ENCODE assay signal across 13 mouse cellular contexts in the genomic region with DNA sequence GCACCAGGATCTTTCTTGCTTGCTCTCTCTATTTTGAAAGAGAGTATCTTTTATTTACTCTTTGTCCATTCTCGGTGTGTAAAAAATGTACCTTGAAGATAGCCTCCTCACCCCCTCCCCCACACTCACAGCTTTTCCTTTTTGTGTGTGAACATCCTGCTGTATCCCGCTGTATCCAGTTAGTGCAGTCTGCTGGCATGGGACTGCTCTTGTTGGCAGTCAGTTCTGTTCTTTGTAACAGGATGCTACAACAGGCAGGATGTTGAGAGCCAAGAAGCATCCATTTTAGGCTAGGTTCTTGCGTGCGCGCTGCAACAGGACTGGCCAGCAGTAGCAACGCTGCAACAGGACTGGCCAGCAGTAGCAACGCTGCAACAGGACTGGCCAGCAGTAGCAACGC. TPM values are rescaled to one million over a fixed set of nuclear protein-coding genes. Genes with fewer than 3 reads are reported as not detected.
A peak's percentile ranks its signal among the peaks of the same experiment; 100 is the strongest.
DNase-seq lines count a peak whose midpoint lies in the region; ATAC-seq and TF ChIP-seq lines count a peak whose summit lies in the region.
"Had no signal": no experiment of that assay in that cellular context is flagged by ENCODE, and none has a peak within 500 bp of the region (broad histone marks: within the 10 kb centered on the region; RNA-seq: fewer than 3 reads in every experiment).

No protein-coding gene starts in this region.

- no peak for ATAC-seq in heart, embryonic 11.5 days (replicated peaks; ENCODE audit: insufficient number of reproducible peaks, low FRiP score, low TSS enrichment)
- ATAC-seq in heart, postnatal 0 days (ENCODE audit: insufficient read depth, low read depth), result no peak

- H3K9ac ChIP-seq in heart, embryonic 11.5 days (ENCODE audit: low read depth, low read length), result no peak overlapping the region
- H3K9ac ChIP-seq in heart, postnatal 0 days (replicated peaks; ENCODE audit: low read depth, low read length), result no peak overlapping the region
- H3K9ac ChIP-seq: hindbrain, embryonic 14.5 days had no signal

- peaks cover 5% of the 10 kb centered on the region for H3K4me1 ChIP-seq in heart, embryonic 11.5 days (ENCODE audit: control insufficient read depth, insufficient read depth, low read length)
- H3K4me1 ChIP-seq in heart, postnatal 0 days (ENCODE audit: control insufficient read depth, insufficient read depth), result peaks cover 8% of the 10 kb centered on the region; the same call in 1 of the 2 replicates

- TF ChIP-seq EP300 in heart, postnatal 0 days (IDR thresholded peaks at IDR 0.05; ENCODE audit: low read depth), result no peak

- no peaks in the 10 kb centered on the region for H3K27me3 ChIP-seq in heart, embryonic 11.5 days (ENCODE audit: control insufficient read depth, insufficient read depth, low read length)
- H3K27me3 ChIP-seq in heart, postnatal 0 days (ENCODE audit: control insufficient read depth, insufficient read depth, low read length), result no peaks in the 10 kb centered on the region
- H3K27me3 ChIP-seq: megakaryocyte, embryonic 14.5 days had no signal

- intact Hi-C loops in left cerebral cortex, postnatal 25 days (cut with DNase I), result no loop called here

- no peak overlapping the region for H3K4me3 ChIP-seq in heart, embryonic 11.5 days (ENCODE audit: low read depth, low read length)
- no peak overlapping the region for H3K4me3 ChIP-seq in heart, postnatal 0 days (ENCODE audit: low read depth, low read length)
- H3K4me3 ChIP-seq: megakaryocyte, embryonic 14.5 days had no signal

- no peak overlapping the region for H3K27ac ChIP-seq in heart, embryonic 11.5 days (ENCODE audit: low read depth, low read length)
- 0 out of 2 replicates have a peak overlapping the region, but pooled peaks have one; percentile 38 for H3K27ac ChIP-seq in heart, postnatal 0 days (ENCODE audit: low read depth)
- H3K27ac ChIP-seq: hindbrain, embryonic 14.5 days had no signal

- peaks cover 9% of the 10 kb centered on the region; the same call in 1 of the 2 replicates for H3K36me3 ChIP-seq in heart, embryonic 11.5 days (ENCODE audit: control insufficient read depth, insufficient read depth, low read length)
- peaks cover 34% of the 10 kb centered on the region for H3K36me3 ChIP-seq in heart, postnatal 0 days (replicated peaks; ENCODE audit: control insufficient read depth, insufficient read depth, low read length)

- TF ChIP-seq CTCF in heart, postnatal 0 days (IDR thresholded peaks at IDR 0.05; ENCODE audit: low read depth), result no peak

- peak; percentile 41 to 66 for DNase-seq in heart, adult 18-20 months
- DNase-seq in left cerebral cortex, postnatal 25 days (ENCODE audit: low spot score in 2 of 2), result peak; percentile 10 to 43
- no peak for DNase-seq in left cerebral cortex, adult 11 months (ENCODE audit: low spot score)
- DNase-seq in heart, postnatal 0 days (ENCODE audit: low spot score), result no peak
- peak; percentile 8 to 45 for DNase-seq in lung, postnatal 4 days
- DNase-seq in Muller cell, postnatal 12 days (ENCODE audit: inconsistent ontology term), result no peak
- no peak for DNase-seq in retina, embryonic 14.5 days (ENCODE audit: low spot score)
- DNase-seq: cerebellum, postnatal 36 days; thymus, postnatal 4 days had no signal

- WGBS in heart, embryonic 11.5 days (ENCODE audit: insufficient replicate concordance), result 86% methylated on average over 8 of the region's 8 CpGs
- WGBS in heart, postnatal 0 days, result 72% methylated on average over 8 of the region's 8 CpGs

- H3K9me3 ChIP-seq in heart, embryonic 11.5 days (replicated peaks; ENCODE audit: control insufficient read depth, low read length), result no peaks in the 10 kb centered on the region
- H3K9me3 ChIP-seq in heart, postnatal 0 days (replicated peaks; ENCODE audit: control insufficient read depth, low read length), result no peaks in the 10 kb centered on the region
- H3K9me3 ChIP-seq: megakaryocyte, embryonic 14.5 days had no signal

- no peak overlapping the region for H3K4me2 ChIP-seq in heart, embryonic 11.5 days
- H3K4me2 ChIP-seq in heart, postnatal 0 days (ENCODE audit: low read depth, low read length), result no peak overlapping the region
- H3K4me2 ChIP-seq: hindbrain, embryonic 14.5 days; liver, embryonic 11.5 days had no signal

RNA-seq across cellular contexts. Expression of gene Zfp28, which starts 3.9 kb away (rescaled TPM):
- total RNA-seq in heart, adult 18-20 months (2021), result 1 to 10 TPM; 2.8 to 3.7 TPM
- 8.0 and 8.5 TPM in 2 replicates for polyA plus RNA-seq in heart, embryonic 11.5 days (2014; fragmentation: Nextera tagmentation; extraction: Ambion mirVana)
- total RNA-seq in left cerebral cortex, postnatal 25 days (2021), result 1 to 10 TPM; 6.3 to 6.4 TPM
- 2.5 and 5.3 TPM in 2 replicates for total RNA-seq in heart, postnatal 0 days (2014; rRNA removed; ENCODE audit: low replicate concordance)
- polyA plus RNA-seq in heart, postnatal 0 days (2015; fragmentation: Nextera tagmentation; extraction: Ambion mirVana), result 6.9 and 8.0 TPM in 2 replicates

RNA-seq across cellular contexts. Expression of gene Smim17, which starts 11.5 kb away (rescaled TPM):
- not detected for total RNA-seq in heart, adult 18-20 months (2021)
- polyA plus RNA-seq in heart, embryonic 11.5 days (2014; fragmentation: Nextera tagmentation; extraction: Ambion mirVana), result not detected in 2 replicates
- total RNA-seq in left cerebral cortex, postnatal 25 days (2021), result 10 to 100 TPM; 15.8 to 17.0 TPM
- not detected in 2 replicates for total RNA-seq in heart, postnatal 0 days (2014; rRNA removed; ENCODE audit: low replicate concordance)
- 0.12 and 0.21 TPM in 2 replicates for polyA plus RNA-seq in heart, postnatal 0 days (2015; fragmentation: Nextera tagmentation; extraction: Ambion mirVana)

RNA-seq across cellular contexts. Expression of gene Gm20715, which starts 23.1 kb away (rescaled TPM):
- total RNA-seq in heart, adult 18-20 months (2021), result not detected
- polyA plus RNA-seq in heart, embryonic 11.5 days (2014; fragmentation: Nextera tagmentation; extraction: Ambion mirVana), result not detected in 2 replicates
- under 1 TPM; 0.09 to 0.16 TPM for total RNA-seq in left cerebral cortex, postnatal 25 days (2021)
- total RNA-seq in heart, postnatal 0 days (2014; rRNA removed; ENCODE audit: low replicate concordance), result not detected in 2 replicates
- not detected in 2 replicates for polyA plus RNA-seq in heart, postnatal 0 days (2015; fragmentation: Nextera tagmentation; extraction: Ambion mirVana)
- polyA plus RNA-seq: hindbrain, embryonic 14.5 days; liver, embryonic 11.5 days had no signal

RNA-seq across cellular contexts. Expression of gene Zfp78, which starts 23.9 kb away (rescaled TPM):
- total RNA-seq in heart, adult 18-20 months (2021), result 1 to 10 TPM; 2.2 to 2.5 TPM
- 1.5 and 2.0 TPM in 2 replicates for polyA plus RNA-seq in heart, embryonic 11.5 days (2014; fragmentation: Nextera tagmentation; extraction: Ambion mirVana)
- total RNA-seq in left cerebral cortex, postnatal 25 days (2021), result 1 to 10 TPM; 3.9 to 4.6 TPM
- total RNA-seq in heart, postnatal 0 days (2014; rRNA removed; ENCODE audit: low replicate concordance), result 0.11 TPM in 1 of 2 replicates, not detected in the other
- 0.94 and 1.3 TPM in 2 replicates for polyA plus RNA-seq in heart, postnatal 0 days (2015; fragmentation: Nextera tagmentation; extraction: Ambion mirVana)

RNA-seq across cellular contexts. Expression of gene Gm3854, which starts 43.4 kb away (rescaled TPM):
- under 1 TPM; 0.22 to 0.36 TPM for total RNA-seq in heart, adult 18-20 months (2021)
- 1.1 and 2.4 TPM in 2 replicates for polyA plus RNA-seq in heart, embryonic 11.5 days (2014; fragmentation: Nextera tagmentation; extraction: Ambion mirVana)
- 1 to 10 TPM; 5.2 to 7.3 TPM for total RNA-seq in left cerebral cortex, postnatal 25 days (2021)
- total RNA-seq in heart, postnatal 0 days (2014; rRNA removed; ENCODE audit: low replicate concordance), result not detected in 2 replicates
- polyA plus RNA-seq in heart, postnatal 0 days (2015; fragmentation: Nextera tagmentation; extraction: Ambion mirVana), result 0.44 and 0.51 TPM in 2 replicates

Comparison
In these comparisons a context has a peak if more than half of its experiments do, and no peak if none do; other contexts are left out.
1. DNase-seq: peak in heart, adult 18-20 months (2 of 2), left cerebral cortex, postnatal 25 days (2 of 2) and lung, postnatal 4 days (2 of 2); none in left cerebral cortex, adult 11 months (single experiment), heart, postnatal 0 days (single experiment), Muller cell, postnatal 12 days (single experiment) and retina, embryonic 14.5 days (single experiment).
2. RNA of gene Smim17, which starts 11.5 kb away (total RNA-seq): 15.8 to 17.0 TPM in left cerebral cortex, postnatal 25 days; not detected in heart, adult 18-20 months and not detected in heart, postnatal 0 days; every median in the first group is over 10 times any median in the second.